Mouse (Mus musculus) thymus, adult 18-20 months (tissue): Measurements from ENCODE around the gene Sgms2.

ENCODE experiments used
- DNase-seq, 2 experiments: peaks; one replicate each; pipeline ENCODE4 v3.0.0; 2022; ENCODE audit warnings: mixed read lengths in 2 of 2

Gene Sgms2

DNA sequence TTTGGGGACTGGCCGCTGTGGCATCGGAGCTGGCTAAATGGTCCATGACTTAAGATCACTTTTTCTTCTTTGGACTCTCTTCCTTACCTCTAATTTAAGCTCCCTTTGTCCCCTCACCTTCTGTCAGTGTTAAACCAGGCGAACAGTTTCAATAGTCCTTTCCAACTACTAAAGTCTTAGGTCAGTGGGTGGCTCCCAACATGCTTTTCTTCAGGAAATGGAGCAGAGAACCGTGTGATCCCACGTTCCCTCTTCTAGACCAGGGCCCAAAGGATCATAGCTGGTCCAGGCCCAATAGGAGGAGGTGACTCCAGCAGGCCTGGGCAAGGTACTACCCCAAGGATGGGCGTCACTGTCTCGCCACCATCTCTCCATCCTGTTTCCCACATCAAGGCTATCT lies 7.6 kb downstream of the Sgms2 start:
- DNase-seq, result no peak

DNA sequence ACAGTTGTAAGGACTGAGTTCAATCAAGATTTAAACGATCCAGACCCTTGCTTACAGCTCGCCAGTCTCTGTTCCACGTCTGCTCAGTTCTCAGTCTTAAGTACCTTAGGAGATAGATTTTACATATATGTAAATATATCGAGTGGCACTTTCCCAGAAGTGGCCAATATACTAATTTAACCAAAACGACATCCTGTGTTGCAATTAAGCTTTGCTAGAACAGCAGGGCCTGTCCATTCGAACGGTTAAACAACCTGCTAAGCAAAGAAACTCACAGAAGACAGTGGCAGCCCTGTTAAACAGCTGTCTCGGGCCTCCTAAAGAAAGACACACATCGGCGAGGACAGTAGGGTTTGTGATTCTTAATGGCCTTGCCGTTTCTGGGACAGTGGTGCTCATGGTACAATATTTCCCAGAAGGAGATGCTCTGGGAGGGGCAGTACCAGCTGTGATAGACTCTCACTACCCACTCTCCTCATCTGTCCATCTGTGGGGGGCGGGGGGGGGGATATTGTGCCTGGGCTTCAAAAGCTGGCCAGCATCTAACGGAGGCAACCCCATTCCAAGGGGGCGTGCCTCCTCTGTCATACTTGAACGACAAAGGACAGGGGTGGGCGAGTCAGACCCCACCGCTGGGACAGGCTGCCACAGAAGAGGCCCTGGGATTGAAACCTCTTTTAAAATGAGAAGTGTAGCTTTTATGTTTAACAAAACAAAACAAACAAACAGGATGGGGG lies 9.1 kb downstream of the Sgms2 start:
- DNase-seq, result no peak

GRCm38 (mm10) chr3:131480659-131481058 lies 10.6 kb downstream of the Sgms2 start:
- DNase-seq, result no peak

GRCm38 (mm10) chr3:131479415-131479814 lies 11.8 kb downstream of the Sgms2 start:
- DNase-seq, result no peak

GRCm38 (mm10) chr3:131476002-131476401 lies 15.2 kb downstream of the Sgms2 start:
- no peak for DNase-seq

DNA sequence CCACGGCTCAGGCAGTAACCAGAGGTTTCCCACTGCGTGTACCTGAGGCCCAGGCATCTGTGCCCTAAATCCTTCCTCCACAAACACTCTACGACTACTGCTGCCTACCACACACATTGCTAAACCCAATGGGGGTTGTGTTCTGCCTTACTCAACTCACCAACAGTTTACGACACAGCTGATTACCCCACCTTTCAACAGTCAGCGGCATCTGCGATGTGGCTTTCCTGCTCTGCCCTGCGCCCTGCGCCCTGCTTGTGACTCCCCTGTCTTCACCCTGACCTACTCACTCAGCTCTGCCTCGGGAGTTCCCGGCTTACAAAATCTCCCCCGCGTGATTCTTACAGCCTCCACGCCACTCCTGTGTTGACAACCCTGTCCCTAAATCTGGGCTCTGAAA lies 16.7 kb downstream of the Sgms2 start:
- DNase-seq, result peak in 1 of 2 experiments; percentile 4

DNA sequence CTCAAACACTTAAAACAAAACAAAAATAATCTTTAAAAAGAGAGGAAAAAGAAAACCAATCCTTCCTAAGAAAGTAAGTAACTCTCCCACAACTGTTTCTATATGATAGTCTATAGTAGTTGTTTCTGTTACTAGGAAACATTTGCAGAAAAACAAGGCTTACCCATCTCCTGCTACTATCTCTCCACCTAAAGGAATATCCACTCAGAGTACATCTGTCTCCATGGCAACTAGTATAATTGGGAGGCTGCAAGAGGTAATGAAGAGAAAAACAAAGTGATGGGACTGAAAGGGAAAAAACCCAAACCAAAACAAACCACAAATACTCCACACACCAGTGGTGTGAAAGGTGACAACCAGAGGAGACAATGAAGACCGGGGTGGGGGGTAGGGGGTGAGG lies 17.7 kb downstream of the Sgms2 start:
- DNase-seq, result no peak

DNA sequence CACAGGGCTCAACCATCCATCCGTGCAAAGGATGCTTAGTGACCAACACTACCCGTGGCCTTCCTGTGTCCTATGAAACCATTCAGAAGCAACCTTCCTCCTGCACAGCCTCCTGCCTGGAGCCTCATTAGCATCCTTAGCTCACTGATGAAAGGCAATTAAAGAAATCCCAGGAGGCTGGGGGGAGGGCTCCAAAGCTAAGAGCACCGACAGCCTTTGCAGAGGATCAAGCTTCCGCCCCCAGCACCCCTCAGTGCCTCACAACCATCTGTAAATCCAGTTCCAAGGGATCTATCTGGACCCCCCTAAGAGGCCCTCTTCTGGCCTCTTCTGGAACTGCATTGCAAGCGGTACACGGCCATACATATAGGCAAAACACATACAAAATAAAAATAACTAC lies 19.4 kb downstream of the Sgms2 start:
- no peak for DNase-seq

DNA sequence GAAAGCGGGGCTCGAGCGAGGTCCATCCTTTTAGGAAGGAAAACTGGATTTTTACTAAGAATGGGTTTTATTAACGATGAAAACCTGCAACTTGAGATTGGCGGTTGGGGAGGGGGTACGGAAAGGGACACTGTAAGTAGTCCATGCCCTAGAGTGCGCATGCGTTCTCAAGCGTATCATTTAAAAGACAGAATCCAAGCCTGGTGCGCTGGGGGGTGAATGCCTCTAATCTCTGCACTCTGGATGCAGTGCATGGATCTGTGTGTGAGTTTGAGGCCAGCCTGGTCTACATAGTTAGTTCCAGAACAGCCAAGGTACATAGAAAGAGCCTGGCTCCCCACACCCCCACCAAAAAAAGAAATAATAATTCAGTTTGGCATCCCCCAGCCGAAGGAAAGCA lies 19.8 kb downstream of the Sgms2 start:
- no peak for DNase-seq

GRCm38 (mm10) chr3:131470837-131471236 lies 20.4 kb downstream of the Sgms2 start:
- DNase-seq, result no peak

DNA sequence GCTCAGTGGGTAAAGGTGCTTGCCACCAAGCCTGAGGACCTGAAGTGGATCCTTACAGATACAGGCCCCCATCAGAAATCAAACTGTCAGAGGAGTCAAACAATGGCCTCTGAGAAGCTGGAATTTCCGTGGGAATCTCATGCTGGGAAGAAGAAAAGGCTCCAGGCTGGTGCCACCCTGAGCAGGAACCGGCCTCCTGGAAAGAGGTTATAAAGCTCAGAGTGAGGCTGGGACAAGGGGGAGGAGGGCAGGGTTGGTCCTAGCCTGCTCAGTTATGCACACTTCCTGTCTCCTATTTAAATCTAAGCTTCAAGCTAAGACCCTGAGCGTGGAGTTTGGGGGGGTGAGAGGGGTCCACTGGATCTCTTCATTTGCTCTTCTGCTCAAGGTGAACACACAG lies 21.6 kb downstream of the Sgms2 start:
- no peak for DNase-seq

DNA sequence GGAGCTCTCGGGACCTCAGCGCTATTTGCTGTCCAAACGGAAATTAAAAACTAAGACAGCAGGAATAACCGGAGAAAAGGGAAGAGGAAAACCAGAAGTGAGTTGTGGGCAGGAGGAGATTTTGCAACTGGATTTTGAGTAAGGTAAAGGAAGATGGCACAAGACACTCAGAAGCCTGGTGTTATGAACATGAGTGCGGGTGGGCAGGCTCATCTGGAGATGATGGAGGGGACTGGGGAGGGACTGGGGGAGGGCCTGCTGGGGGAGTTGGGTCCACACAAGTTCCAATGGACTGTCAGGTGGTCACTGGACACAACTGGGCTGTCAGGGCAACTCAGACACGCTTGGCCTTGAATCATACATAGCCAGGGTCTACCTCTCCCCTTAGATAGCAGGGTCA lies 24.8 kb downstream of the Sgms2 start:
- DNase-seq, result no peak

DNA sequence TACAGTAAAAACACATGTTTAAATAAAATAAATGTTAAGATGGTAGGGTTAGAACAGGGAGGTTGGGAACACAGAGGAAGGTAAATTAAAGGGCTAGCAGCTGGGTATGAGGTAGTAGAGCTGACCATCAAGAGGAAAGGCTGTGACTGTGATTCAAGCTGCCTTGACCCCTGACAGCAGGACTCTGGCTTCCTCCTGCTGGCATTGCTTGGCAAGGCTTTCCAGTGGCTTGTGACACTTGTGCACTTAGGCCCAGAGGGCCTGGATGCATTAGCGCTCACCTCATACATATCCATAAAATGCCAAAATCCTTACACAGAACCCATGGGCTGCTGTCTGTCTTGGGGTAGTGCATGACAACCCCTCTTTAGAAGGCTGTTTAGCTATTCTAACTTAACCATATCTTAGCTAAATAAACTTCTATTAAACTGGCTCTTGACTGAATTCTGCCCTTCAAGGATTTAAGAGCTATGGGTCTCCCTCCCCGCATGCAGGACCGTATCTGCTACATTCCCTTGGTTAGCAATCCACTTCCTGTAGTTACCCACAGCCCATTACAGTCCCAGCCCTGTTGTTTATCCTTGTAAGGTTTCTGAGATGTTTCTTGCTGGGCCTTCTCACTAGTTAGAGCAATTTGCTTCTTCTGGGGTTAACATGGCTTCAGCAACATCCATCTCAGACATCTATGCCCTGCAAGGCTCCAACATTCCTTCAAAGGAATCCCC lies 25.5 kb downstream of the Sgms2 start:
- no peak for DNase-seq

- no peak for DNase-seq
Observed at GRCm38 (mm10) chr3:131372996-131373395, 118.2 kb downstream of the Sgms2 start.

DNA sequence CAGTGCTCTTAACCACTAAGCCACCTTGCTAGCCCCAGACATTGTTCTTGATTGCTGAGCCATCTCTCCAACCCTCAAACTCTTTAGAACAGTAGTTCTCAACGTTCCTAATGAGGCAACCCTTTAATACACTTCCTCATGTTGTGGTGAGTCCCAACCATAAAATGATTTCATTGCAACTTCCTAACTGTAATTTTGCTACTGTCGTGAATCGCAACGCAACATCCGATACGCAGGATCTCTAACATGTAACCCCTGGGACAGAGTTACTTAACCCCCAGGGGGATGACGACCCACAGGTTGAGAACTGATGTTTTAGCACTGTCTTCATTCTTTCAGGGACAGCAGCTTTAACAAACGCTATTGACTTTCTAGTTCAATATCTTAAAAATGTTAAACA lies 122.5 kb downstream of the Sgms2 start:
- no peak for DNase-seq

- no peak for DNase-seq
Observed at GRCm38 (mm10) chr3:131367452-131367851, 123.8 kb downstream of the Sgms2 start.

GRCm38 (mm10) chr3:131364632-131365446 lies 126.4 kb downstream of the Sgms2 start:
- DNase-seq, result no peak

DNA sequence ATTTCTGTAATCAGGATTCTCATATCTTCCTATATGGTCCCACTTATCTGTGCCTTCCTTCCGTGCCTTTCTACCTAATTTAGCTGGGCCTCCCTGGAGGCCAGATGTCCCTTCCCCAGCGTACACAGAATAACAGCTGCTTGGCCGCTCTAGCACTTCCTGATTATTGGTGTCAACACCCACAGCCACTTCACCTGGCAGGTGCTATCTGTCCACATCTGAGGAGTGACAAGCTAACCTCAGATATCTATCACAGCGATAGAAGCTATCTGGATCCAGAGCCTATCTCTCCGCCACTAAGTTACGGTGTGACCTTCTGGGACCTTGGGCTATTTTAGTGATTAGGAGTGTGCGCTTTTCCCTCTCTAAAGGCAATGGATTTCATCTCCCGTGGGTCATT lies 127.0 kb downstream of the Sgms2 start:
- DNase-seq, result no peak

- DNase-seq, result no peak
Observed at GRCm38 (mm10) chr3:131363602-131364001, 127.6 kb downstream of the Sgms2 start.

GRCm38 (mm10) chr3:131361960-131362359 lies 129.3 kb downstream of the Sgms2 start:
- no peak for DNase-seq

DNA sequence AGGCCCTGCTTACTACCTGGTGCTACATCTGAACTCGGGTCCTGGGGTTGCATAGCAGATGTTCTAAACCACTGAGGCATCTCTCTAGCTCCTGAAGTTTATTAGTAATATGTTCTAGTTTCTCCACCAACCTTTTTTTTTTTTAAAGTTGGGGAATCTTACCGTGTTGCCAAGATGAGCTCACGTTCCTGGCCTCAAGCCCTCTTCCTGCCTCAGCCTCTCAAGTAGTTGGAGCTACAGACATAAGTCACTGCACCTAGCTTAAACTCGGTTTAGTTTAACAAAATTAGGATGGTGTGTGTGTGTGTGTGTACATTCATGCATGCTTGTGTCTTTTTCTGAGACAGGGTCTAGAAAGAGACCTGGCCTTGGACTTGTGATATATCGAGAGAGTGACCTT lies 132.2 kb downstream of the Sgms2 start:
- no peak for DNase-seq

GRCm38 (mm10) chr3:131358205-131358604 lies 133.0 kb downstream of the Sgms2 start:
- DNase-seq, result no peak

- DNase-seq, result no peak
Observed at GRCm38 (mm10) chr3:131357643-131358042, 133.6 kb downstream of the Sgms2 start.

DNA sequence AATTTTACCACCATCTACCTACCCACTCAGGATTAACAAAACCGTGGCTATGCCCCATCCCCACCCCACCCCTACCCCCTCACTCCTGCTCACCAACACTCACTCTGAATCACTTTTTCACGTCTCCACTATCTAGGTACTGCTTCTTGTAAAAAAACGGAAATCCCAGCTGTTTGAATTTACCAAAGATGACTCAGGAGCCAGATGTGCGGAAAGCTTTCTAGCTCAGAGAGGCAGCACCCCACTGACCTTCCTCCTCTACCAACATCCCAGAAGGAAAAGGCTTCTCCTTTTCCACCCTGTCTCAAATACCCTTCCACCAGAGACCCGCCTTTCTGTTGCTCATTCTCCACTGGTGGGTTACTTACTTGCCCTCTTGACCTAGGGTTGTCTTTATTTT lies 135.2 kb downstream of the Sgms2 start:
- no peak for DNase-seq
